Mouse (Mus musculus) myocyte (in vitro differentiated cells): ENCODE measurements at regions not wholly inside any gene's neighbourhood (a gene's known extent, or its start where the extent isn't known, plus 50 kb on each side); places are given as distances from the start of the nearest gene placed in this dataset.

Experiments used
- H3K27me3 ChIP-seq: one replicate; pipeline ENCODE4 v1.6.1; 2011; ENCODE audit not compliant: control insufficient read depth, insufficient read depth, insufficient read length
- H3K36me3 ChIP-seq: one replicate; pipeline ENCODE4 v1.6.1; 2011; ENCODE audit not compliant: control insufficient read depth, insufficient read depth
- H3K4me2 ChIP-seq: one replicate; pipeline ENCODE4 v1.6.1; 2011; ENCODE audit warnings: low read depth, control low read depth
- H3K4me3 ChIP-seq: one replicate; pipeline ENCODE4 v1.5.1; 2011; ENCODE audit warnings: mild to moderate bottlenecking, control low read depth, moderate library complexity
- H3K79me2 ChIP-seq: one replicate; pipeline ENCODE4 v1.6.1; 2011; ENCODE audit not compliant: control insufficient read depth, insufficient read depth
- H3ac ChIP-seq: one replicate; pipeline ENCODE4 v1.6.1; 2011; ENCODE audit not compliant: control insufficient read depth, insufficient read length
- CEBPB ChIP-seq: IDR thresholded peaks from 2 replicates; pipeline ENCODE4 v1.6.1; 2011; ENCODE audit warnings: mild to moderate bottlenecking, moderate library complexity; ENCODE audit not compliant: poor library complexity, insufficient read depth, severe bottlenecking
- E2F4 ChIP-seq: IDR thresholded peaks from one replicate; pipeline ENCODE4 v1.6.1; 2011; ENCODE audit warnings: mild to moderate bottlenecking, control low read depth, moderate library complexity; ENCODE audit not compliant: insufficient read depth
- MAX ChIP-seq: IDR thresholded peaks from one replicate; pipeline ENCODE4 v1.6.1; 2011; ENCODE audit warnings: low read depth, mild to moderate bottlenecking, control low read depth
- MYOD1 ChIP-seq, 3 experiments: IDR thresholded peaks; one replicate each; pipeline ENCODE4 v1.6.1; 2011; ENCODE audit warnings: control low read depth in 2 of 3, low read depth in 2 of 3, mild to moderate bottlenecking in 2 of 3, moderate library complexity in 1 of 3; ENCODE audit not compliant: insufficient read length in 2 of 3, control insufficient read depth in 1 of 3
- MYOG ChIP-seq, 3 experiments: IDR thresholded peaks; one replicate each; pipeline ENCODE4 v1.6.1; 2011; ENCODE audit warnings: control low read depth in 2 of 3, low read depth in 2 of 3, mild to moderate bottlenecking in 2 of 3; ENCODE audit not compliant: insufficient read length in 2 of 3, control insufficient read depth in 1 of 3, insufficient read depth in 1 of 3
- POLR2A ChIP-seq: IDR thresholded peaks from one replicate; pipeline ENCODE4 v1.6.1; 2011; ENCODE audit warnings: low read depth, mild to moderate bottlenecking, control low read depth, moderate library complexity; ENCODE audit not compliant: insufficient read length
- POLR2AphosphoS2 ChIP-seq: IDR thresholded peaks from one replicate; pipeline ENCODE4 v1.6.1; 2011; ENCODE audit warnings: low read depth, control low read depth; ENCODE audit not compliant: insufficient read length
- REST ChIP-seq: IDR thresholded peaks from one replicate; pipeline ENCODE4 v1.6.1; 2011; ENCODE audit warnings: mild to moderate bottlenecking, control low read depth, moderate library complexity; ENCODE audit not compliant: insufficient read depth, insufficient read length
- SRF ChIP-seq: IDR thresholded peaks from one replicate; pipeline ENCODE4 v1.6.1; 2011; ENCODE audit warnings: low read depth; ENCODE audit not compliant: control insufficient read depth, insufficient read length
- TCF12 ChIP-seq: IDR thresholded peaks from one replicate; pipeline ENCODE4 v1.6.1; 2011; ENCODE audit warnings: mild to moderate bottlenecking, control low read depth; ENCODE audit not compliant: poor library complexity, insufficient read depth, severe bottlenecking
- TCF3 ChIP-seq: IDR thresholded peaks from one replicate; pipeline ENCODE4 v1.6.1; 2011; ENCODE audit warnings: low read depth, control low read depth; ENCODE audit not compliant: insufficient read length
- USF1 ChIP-seq: IDR thresholded peaks from one replicate; pipeline ENCODE4 v1.6.1; 2011; ENCODE audit warnings: low read depth, mild to moderate bottlenecking, control low read depth, moderate library complexity

- H3K36me3 ChIP-seq, result no peaks in the 10 kb centered on the region
- H3ac ChIP-seq, result no peak overlapping the region
- H3K79me2 ChIP-seq, result no peaks in the 10 kb centered on the region
- no peak overlapping the region for H3K4me2 ChIP-seq
- H3K27me3 ChIP-seq, result no peaks in the 10 kb centered on the region
- TF ChIP-seq SRF (no peak), CEBPB (no peak), MYOD1 (IDR thresholded peaks at IDR 0.05; ENCODE audit: control insufficient read depth in 1 of 3, insufficient read length in 2 of 3, low read depth in 2 of 3) (no peak), TCF3 (no peak), POLR2AphosphoS2 (no peak), MYOG (IDR thresholded peaks at IDR 0.05; ENCODE audit: control insufficient read depth in 1 of 3, insufficient read depth in 1 of 3, insufficient read length in 2 of 3, low read depth in 2 of 3) (no peak), POLR2A (no peak), MAX (no peak)
- H3K4me3 ChIP-seq, result no peak overlapping the region
Observed at GRCm38 (mm10) chr6:93093770-93094169, 150.5 kb upstream of the Adamts9 start.

- Histone ChIP-seq H3K36me3 (no peaks in the 10 kb centered on the region), H3ac (no peak overlapping the region), H3K79me2 (no peaks in the 10 kb centered on the region), H3K27me3 (no peaks in the 10 kb centered on the region), H3K4me3 (no peak overlapping the region), H3K4me2 (no peak overlapping the region)
- TF ChIP-seq MAX (no peak), E2F4 (no peak), TCF3 (no peak), USF1 (no peak), POLR2A (no peak), SRF (no peak), TCF12 (no peak), MYOD1 (IDR thresholded peaks at IDR 0.05; ENCODE audit: control insufficient read depth in 1 of 3, insufficient read length in 2 of 3, low read depth in 2 of 3) (no peak), REST (no peak), POLR2AphosphoS2 (no peak), CEBPB (no peak), MYOG (IDR thresholded peaks at IDR 0.05; ENCODE audit: control insufficient read depth in 1 of 3, insufficient read depth in 1 of 3, insufficient read length in 2 of 3, low read depth in 2 of 3) (no peak)
Observed at GRCm38 (mm10) chr6:93087329-93087728, 144.0 kb upstream of the Adamts9 start.

GRCm38 (mm10) chr6:93084286-93084685 lies 141.0 kb upstream of the Adamts9 start:
- Histone ChIP-seq H3K79me2 (no peaks in the 10 kb centered on the region), H3K4me3 (no peak overlapping the region), H3K27me3 (no peaks in the 10 kb centered on the region), H3K4me2 (no peak overlapping the region), H3ac (no peak overlapping the region), H3K36me3 (no peaks in the 10 kb centered on the region)
- TF ChIP-seq REST, result no peak
- TF ChIP-seq E2F4, result no peak
- no peak for TF ChIP-seq MYOG (IDR thresholded peaks at IDR 0.05; ENCODE audit: control insufficient read depth in 1 of 3, insufficient read depth in 1 of 3, insufficient read length in 2 of 3, low read depth in 2 of 3)
- TF ChIP-seq MAX, result no peak
- TF ChIP-seq SRF, result no peak
- no peak for TF ChIP-seq CEBPB
- TF ChIP-seq MYOD1 (IDR thresholded peaks at IDR 0.05; ENCODE audit: control insufficient read depth in 1 of 3, insufficient read length in 2 of 3, low read depth in 2 of 3), result no peak
- TF ChIP-seq TCF12, result no peak
- no peak for TF ChIP-seq POLR2AphosphoS2
- TF ChIP-seq USF1, result no peak
- TF ChIP-seq POLR2A, result no peak
- no peak for TF ChIP-seq TCF3

GRCm38 (mm10) chr6:93083716-93084115 lies 140.4 kb upstream of the Adamts9 start:
- Histone ChIP-seq H3K4me3 (no peak overlapping the region), H3K27me3 (no peaks in the 10 kb centered on the region), H3K4me2 (no peak overlapping the region), H3K36me3 (no peaks in the 10 kb centered on the region), H3ac (no peak overlapping the region), H3K79me2 (no peaks in the 10 kb centered on the region)
- TF ChIP-seq CEBPB, result no peak
- TF ChIP-seq E2F4, result no peak
- TF ChIP-seq TCF12, result no peak
- TF ChIP-seq POLR2AphosphoS2, result no peak
- no peak for TF ChIP-seq POLR2A
- TF ChIP-seq USF1, result no peak
- TF ChIP-seq REST, result no peak
- no peak for TF ChIP-seq MYOD1 (IDR thresholded peaks at IDR 0.05; ENCODE audit: control insufficient read depth in 1 of 3, insufficient read length in 2 of 3, low read depth in 2 of 3)
- no peak for TF ChIP-seq TCF3
- TF ChIP-seq MAX, result no peak

- Histone ChIP-seq H3ac (no peak overlapping the region), H3K4me3 (no peak overlapping the region), H3K36me3 (no peaks in the 10 kb centered on the region), H3K79me2 (no peaks in the 10 kb centered on the region), H3K4me2 (no peak overlapping the region), H3K27me3 (no peaks in the 10 kb centered on the region)
- no peak for TF ChIP-seq TCF12
Observed at GRCm38 (mm10) chr6:93082205-93082604, 138.9 kb upstream of the Adamts9 start.
